Mouse (Mus musculus) kidney, adult 2 months (tissue): ENCODE results near the gene Exo1.

ENCODE experiments used
- CTCF ChIP-seq: fragments of 200-500 bp; conservative IDR thresholded peaks from 2 replicates; pipeline ENCODE4 v1.5.1; 2011; ENCODE audit warnings: low read depth, mild to moderate bottlenecking, control low read depth, low read length, moderate library complexity, mixed read lengths; ENCODE audit not compliant: insufficient read depth, insufficient read length
- POLR2A ChIP-seq: fragments of 200-500 bp; IDR thresholded peaks from one replicate; pipeline ENCODE4 v1.6.1; 2011; ENCODE audit warnings: low read depth, low read length, control low read depth

GRCm38 (mm10) chr1:175913728-175914303 is 33.4 kb downstream of the Exo1 start:
- TF ChIP-seq CTCF, result no peak
- no peak for TF ChIP-seq POLR2A
